Mouse (Mus musculus): ENCODE results near the gene Agrn. TPM values are rescaled to one million over a fixed set of nuclear protein-coding genes. Genes with fewer than 3 reads are reported as not detected.

The Agrn gene
- 344 and 369 TPM in 2 replicates for polyA plus RNA-seq (2012; rRNA removed)

DNA sequence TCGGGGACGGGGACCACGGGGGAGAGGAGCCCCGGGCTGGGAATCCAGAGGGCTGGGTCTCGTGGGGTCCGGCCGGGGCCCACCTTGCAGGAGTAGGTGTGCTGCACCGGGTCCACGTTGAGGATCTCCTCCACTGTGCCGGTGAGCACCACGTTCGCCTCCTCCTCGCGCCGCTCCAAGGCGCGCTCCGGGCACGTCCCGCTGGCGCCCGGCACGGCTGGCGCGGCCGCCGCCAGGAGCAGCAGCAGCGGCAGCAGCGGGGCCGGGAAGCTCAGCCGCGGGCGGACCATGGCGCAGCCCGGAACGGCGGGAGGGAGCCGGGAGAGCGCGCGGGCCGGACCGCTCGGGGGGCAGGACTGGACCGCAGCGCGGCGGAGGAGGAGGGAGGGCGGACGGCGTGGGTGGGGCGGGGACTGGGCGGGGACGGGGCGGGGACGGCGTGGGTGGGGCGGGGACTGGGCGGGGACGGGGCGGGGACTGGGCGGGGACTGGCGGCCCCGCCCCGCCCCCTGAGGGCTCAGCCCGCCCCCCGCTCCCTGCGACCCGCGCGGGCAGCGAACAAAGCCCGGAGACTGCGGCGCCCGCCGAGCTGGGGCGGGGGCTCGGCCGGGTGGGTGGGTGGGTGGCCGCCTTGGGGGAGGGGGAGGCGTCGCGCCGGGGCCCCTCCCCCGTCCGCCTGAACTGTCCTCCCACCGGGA, at the start of gene Agrn:
Gene Agrn, minus strand, starts transcription at position 358 of the 698 bp plus-strand sequence.

DNA sequence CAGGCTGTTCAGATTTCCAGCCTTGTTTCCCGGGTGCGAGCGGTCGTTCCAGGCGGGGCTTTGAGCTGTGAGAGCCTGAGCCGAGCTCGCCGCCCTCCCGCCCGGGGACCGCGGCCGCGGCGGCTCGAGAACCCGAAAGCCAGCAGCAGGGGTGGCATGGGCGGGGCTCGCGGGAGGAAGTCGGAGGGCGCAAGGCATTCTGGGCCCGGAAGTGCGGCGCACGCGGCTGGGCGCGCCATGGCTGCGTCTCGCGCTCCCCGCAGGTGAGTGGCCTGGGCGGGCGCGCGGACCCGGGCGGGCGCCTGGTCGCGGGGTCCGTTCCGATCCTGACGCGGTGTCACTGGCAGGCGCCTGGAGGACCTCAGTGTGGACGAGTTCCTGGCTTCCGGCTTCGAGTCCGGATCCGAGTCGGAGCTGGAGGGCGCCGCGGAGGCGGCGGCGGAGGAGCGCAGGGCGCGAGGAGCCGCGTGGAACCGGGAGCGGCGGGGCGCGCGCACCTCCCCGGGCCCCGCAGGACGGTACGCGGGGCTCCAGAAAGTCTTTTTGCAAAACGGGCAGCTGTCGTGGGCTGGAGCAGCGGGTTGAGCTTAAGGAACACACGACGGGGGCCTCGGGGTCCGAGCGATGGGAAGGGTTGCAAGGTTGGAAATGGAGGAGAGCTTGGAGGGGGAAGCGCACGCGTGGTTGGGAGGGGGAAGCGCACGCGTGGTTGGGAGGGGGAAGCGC, 38.7 kb upstream of the Agrn start, which contains the start of gene Noc2l:
Gene Noc2l, plus strand, starts transcription at position 203 of the 726 bp plus-strand sequence.

DNA sequence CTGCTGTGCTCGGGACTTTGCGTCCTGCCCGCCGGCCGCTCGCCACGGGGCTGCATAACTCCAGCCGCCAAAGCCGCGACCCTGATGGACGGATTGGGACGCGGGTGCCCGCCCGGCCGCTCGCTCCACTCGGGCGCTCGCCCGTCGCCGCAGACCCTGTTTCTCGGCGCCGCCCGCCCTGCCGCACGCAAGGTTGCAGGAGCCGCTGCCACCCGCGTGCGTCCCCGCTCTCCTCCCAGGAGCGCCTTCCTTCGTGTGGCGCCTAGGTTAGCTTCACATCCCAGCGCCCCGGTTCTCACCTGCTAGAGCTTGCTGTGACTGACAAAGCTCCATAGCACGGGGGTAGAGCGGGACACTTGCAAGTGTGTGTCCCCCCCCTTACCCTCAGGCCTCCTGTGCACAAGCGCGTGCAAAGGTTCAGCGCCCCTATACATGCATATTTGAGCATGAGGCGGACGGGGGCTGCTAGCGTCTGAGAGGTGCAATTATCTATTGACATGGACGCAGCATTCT, 37.5 kb upstream of the Agrn start, which contains the start of gene Plekhn1:
Gene Plekhn1, minus strand, starts transcription at position 157 of the 513 bp plus-strand sequence.

DNA sequence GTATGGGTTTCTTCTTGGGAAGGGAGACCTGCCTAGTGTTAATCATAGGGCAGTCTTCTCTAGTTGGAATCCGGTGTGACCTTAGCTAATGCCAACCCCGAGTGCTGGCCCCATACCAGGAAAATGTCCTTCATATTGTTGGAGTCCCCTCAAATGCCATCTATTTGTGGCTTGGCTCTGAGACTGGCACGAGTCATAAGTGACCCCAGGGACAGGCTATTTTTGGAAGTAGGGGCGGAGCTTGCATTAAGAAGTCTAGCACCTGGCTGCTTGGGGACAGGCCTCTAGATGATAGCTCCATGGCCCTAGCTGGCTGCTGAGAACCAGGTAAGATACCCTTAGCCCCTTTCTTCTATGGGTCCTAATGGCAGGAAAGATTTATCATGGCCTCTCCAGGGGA, 18.4 kb upstream of the Agrn start, which contains the start of gene Perm1:
Gene Perm1, plus strand, starts transcription at position 220 of the 400 bp plus-strand sequence.

DNA sequence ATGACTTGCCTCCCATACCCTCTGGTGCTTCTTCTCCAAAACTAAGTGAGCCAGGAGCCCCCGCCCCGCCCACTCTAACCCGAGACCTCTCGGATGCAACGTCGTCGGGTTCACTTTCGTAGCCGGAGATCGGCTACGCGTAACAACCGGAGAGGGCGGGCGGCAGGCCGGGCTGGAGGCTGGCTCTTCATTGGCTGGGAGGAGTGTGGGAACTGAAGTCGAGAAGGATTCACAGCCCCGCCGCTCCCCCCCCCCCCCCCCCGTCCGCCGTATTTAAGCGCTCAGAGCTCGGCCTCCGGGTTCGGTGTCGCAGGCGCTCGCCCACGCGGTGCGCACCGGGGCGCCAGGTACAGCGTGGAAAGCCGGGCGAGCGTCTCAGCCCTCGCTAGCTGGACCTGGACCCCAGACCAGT, 5.7 kb upstream of the Agrn start, which contains the start of gene AW011738:
Gene AW011738, plus strand, starts transcription at position 304 of the 412 bp plus-strand sequence.

DNA sequence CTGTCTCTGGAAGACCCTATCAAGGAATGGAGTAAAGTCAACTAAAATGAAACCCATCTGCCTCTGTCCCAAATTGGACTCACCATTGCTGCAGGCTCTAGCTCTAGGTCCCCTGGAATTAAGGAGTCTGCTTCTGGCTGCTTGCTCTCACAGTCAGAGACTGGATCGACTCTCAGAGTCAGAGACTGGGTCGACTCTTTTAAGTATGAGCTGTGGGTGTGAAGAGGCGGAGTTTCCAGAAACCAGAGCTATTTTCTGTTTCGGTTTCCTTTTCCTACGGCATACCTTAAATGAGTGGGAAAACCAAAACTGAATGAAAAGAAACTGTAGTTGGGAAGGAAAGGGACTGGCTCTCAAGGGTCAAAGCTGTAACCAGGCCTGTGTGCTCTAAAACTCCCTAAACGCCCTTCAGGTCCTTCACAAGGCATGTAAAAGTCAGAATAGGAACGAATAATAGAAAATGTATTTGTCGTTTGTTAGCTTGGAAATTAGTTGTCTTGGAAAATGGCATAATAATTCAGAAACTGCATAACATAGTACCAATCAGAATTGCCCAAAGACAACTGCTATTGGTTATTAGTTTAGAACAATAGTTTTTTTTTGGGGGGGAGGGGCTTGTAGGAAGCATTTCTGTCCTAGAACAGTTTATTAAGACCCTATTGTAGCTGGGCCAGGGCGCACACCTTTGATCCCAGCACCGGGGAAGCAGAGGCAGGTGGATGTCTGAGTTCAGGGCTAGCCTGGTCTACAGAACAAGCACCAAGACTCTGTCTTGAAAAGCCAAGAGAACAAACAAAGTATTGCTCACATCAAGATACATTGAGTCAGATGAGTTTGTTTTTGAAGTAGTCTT, 3.6 kb upstream of the Agrn start, which contains the start of gene Isg15:
Gene Isg15, minus strand, starts transcription at position 196 of the 853 bp plus-strand sequence.

DNA sequence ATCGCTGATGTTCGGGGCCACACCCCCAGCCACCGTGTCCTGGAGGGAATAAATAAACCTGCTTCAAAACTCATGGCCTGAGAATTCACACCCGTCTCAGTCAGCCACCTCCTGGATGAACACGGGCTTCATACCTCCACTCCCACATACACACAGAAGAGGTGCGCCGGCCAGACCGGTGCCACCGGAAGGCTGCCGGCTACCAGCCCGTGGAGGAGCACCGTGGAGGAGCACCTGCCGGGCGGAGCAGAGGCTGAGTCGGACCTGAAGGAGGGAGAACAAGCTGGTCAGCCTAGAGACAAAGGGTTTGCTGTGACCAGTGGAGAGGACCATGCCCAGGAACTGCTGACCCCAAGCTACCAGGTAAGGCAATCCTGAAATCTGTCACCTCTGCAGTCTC, 66.9 kb downstream of the Agrn start, which contains the start of gene Rnf223:
Gene Rnf223, plus strand, starts transcription at position 78 of the 400 bp plus-strand sequence.

Other genes starting within 250 kb of the Agrn start
- 7.5 and 10.5 TPM in 2 replicates for gene C1qtnf12, start 235.2 kb downstream of the Agrn start, polyA plus RNA-seq (2012; rRNA removed)
- 21.2 and 21.6 TPM in 2 replicates for gene B3galt6, start 204.8 kb downstream of the Agrn start, polyA plus RNA-seq (2012; rRNA removed)
- 45.4 and 46.3 TPM in 2 replicates for gene Sdf4, start 204.6 kb downstream of the Agrn start, polyA plus RNA-seq (2012; rRNA removed)
- 2.2 and 2.8 TPM in 2 replicates for gene Tnfrsf4, start 183.6 kb downstream of the Agrn start, polyA plus RNA-seq (2012; rRNA removed)
- gene Tnfrsf18, start 171.3 kb downstream of the Agrn start, polyA plus RNA-seq (2012; rRNA removed) = 0.09 and 0.19 TPM in 2 replicates
- 0.07 and 0.16 TPM in 2 replicates for gene Ttll10, start 138.1 kb downstream of the Agrn start, polyA plus RNA-seq (2012; rRNA removed)
- gene 9430015G10Rik, start 87.5 kb downstream of the Agrn start, polyA plus RNA-seq (2012; rRNA removed) = 58.5 and 59.2 TPM in 2 replicates
- gene Rnf223, start 67.0 kb downstream of the Agrn start, polyA plus RNA-seq (2012; rRNA removed) = 1.7 and 1.8 TPM in 2 replicates
- 7.0 and 10.5 TPM in 2 replicates for gene Isg15, start 3.3 kb upstream of the Agrn start, polyA plus RNA-seq (2012; rRNA removed)
- 2.9 and 3.3 TPM in 2 replicates for gene AW011738, start 5.8 kb upstream of the Agrn start, polyA plus RNA-seq (2012; rRNA removed)
- 1.1 and 1.4 TPM in 2 replicates for gene Perm1, start 18.4 kb upstream of the Agrn start, polyA plus RNA-seq (2012; rRNA removed)
- 88.6 and 93.7 TPM in 2 replicates for gene Plekhn1, start 37.4 kb upstream of the Agrn start, polyA plus RNA-seq (2012; rRNA removed)
- gene Noc2l, start 38.5 kb upstream of the Agrn start, polyA plus RNA-seq (2012; rRNA removed) = 110 and 113 TPM in 2 replicates
- 5.5 and 5.7 TPM in 2 replicates for gene Samd11, start 58.2 kb upstream of the Agrn start, polyA plus RNA-seq (2012; rRNA removed)
- not detected in 2 replicates for gene Vmn2r-ps159, start 133.6 kb upstream of the Agrn start, polyA plus RNA-seq (2012; rRNA removed)

Data from central nervous system, embryonic 18 days (tissue).